Mouse (Mus musculus) liver, embryonic 14.5 days (tissue): ENCODE data around the gene Psmg1.

Experiments used
- CTCF ChIP-seq: IDR thresholded peaks from 2 replicates; pipeline ENCODE4 v1.5.1; 2016; ENCODE audit warnings: antibody characterized with exemption, low read depth, control low read depth
- EP300 ChIP-seq: IDR thresholded peaks from 2 replicates; pipeline ENCODE4 v1.6.1; 2016; ENCODE audit warnings: antibody characterized with exemption, low read depth

GRCm38 (mm10) chr16:96021045-96021444, 30.3 kb upstream of the Psmg1 start:
- TF ChIP-seq CTCF (no peak), EP300 (no peak)
